ENCODE assay signal across 8 mouse cellular contexts in genomic region chr16:97995849-97996615, GRCm38 (mm10). TPM values are rescaled to one million over a fixed set of nuclear protein-coding genes. Genes with fewer than 3 reads are reported as not detected.
DNase-seq lines count a peak whose midpoint lies in the region; ATAC-seq and TF ChIP-seq lines count a peak whose summit lies in the region.

No protein-coding gene starts in this region.

- H3K27me3 ChIP-seq in hindbrain, embryonic 12.5 days = no peaks in the 10 kb centered on the region
- no peaks in the 10 kb centered on the region for H3K27me3 ChIP-seq in liver, embryonic 12.5 days (replicated peaks)

- peaks cover 8% of the 10 kb centered on the region for H3K9me3 ChIP-seq in hindbrain, embryonic 12.5 days (replicated peaks)
- peaks cover 4% of the 10 kb centered on the region; the same call in 1 of the 2 replicates for H3K9me3 ChIP-seq in liver, embryonic 12.5 days (replicated peaks)

- 0 out of 2 replicates have a peak, but pooled peaks cover 2% of the 10 kb centered on the region for H3K4me1 ChIP-seq in embryonic fibroblast, embryonic 13.5 days (ENCODE audit: control insufficient read depth, insufficient read depth, low read length)
- H3K4me1 ChIP-seq in hindbrain, embryonic 12.5 days = peaks cover 9% of the 10 kb centered on the region
- peaks cover 33% of the 10 kb centered on the region for H3K4me1 ChIP-seq in liver, embryonic 12.5 days
- peaks cover 10% of the 10 kb centered on the region for H3K4me1 ChIP-seq in olfactory bulb, adult 2 months (ENCODE audit: control insufficient read depth, insufficient read depth, low read length)

- peak overlapping the region; percentile 72 for H3K4me2 ChIP-seq in hindbrain, embryonic 12.5 days (replicated peaks)
- H3K4me2 ChIP-seq in liver, embryonic 12.5 days = peak overlapping the region; percentile 81

- no peak for TF ChIP-seq POLR2A in embryonic fibroblast, embryonic 13.5 days (IDR thresholded peaks at IDR 0.05; ENCODE audit: low read depth, low read length)
- TF ChIP-seq POLR2A in olfactory bulb, adult 2 months (IDR thresholded peaks at IDR 0.05; ENCODE audit: insufficient read depth, low read depth, low read length) = no peak

- 13% methylated on average over 1 of the region's 1 CpGs for WGBS in hindbrain, embryonic 12.5 days
- WGBS in liver, embryonic 12.5 days (ENCODE audit: insufficient replicate concordance) = 16% methylated on average over 1 of the region's 1 CpGs
- WGBS in olfactory bulb, adult 2 months = 5% methylated on average over 1 of the region's 1 CpGs

- H3K9ac ChIP-seq in hindbrain, embryonic 12.5 days = peak overlapping the region; percentile 53; the same call in 1 of the 2 replicates
- peak overlapping the region; percentile 73 for H3K9ac ChIP-seq in liver, embryonic 12.5 days

- ATAC-seq in hindbrain, embryonic 12.5 days (ENCODE audit: low FRiP score) = no peak
- no peak for ATAC-seq in liver, embryonic 12.5 days

- peaks cover 8% of the 10 kb centered on the region; the same call in 1 of the 2 replicates for H3K36me3 ChIP-seq in hindbrain, embryonic 12.5 days
- H3K36me3 ChIP-seq in liver, embryonic 12.5 days = peaks cover 22% of the 10 kb centered on the region

- H3K4me3 ChIP-seq in embryonic fibroblast, embryonic 13.5 days (ENCODE audit: insufficient read depth, low read length) = no peak overlapping the region
- H3K4me3 ChIP-seq in hindbrain, embryonic 12.5 days = peak overlapping the region; percentile 59
- H3K4me3 ChIP-seq in liver, embryonic 12.5 days = peak overlapping the region; percentile 74
- H3K4me3 ChIP-seq in olfactory bulb, adult 2 months (ENCODE audit: insufficient read depth, low read depth, low read length) = peak overlapping the region; percentile 78; the same call in 1 of the 2 replicates

- peak overlapping the region; percentile 29; the same call in 1 of the 2 replicates for H3K27ac ChIP-seq in embryonic fibroblast, embryonic 13.5 days (ENCODE audit: insufficient read depth, low read length)
- H3K27ac ChIP-seq in hindbrain, embryonic 12.5 days = no peak overlapping the region
- peak overlapping the region; percentile 87 for H3K27ac ChIP-seq in liver, embryonic 12.5 days
- peak overlapping the region; percentile 74; the same call in 1 of the 2 replicates for H3K27ac ChIP-seq in olfactory bulb, adult 2 months (ENCODE audit: insufficient read depth, low read depth, low read length)

- DNase-seq in urinary bladder, postnatal 36 days (ENCODE audit: low spot score in 2 of 2) = peak; percentile 2 to 31
- no peak for DNase-seq in urinary bladder, adult 18-20 months (ENCODE audit: low spot score in 2 of 2)
- DNase-seq in urinary bladder, postnatal 10 days (ENCODE audit: low spot score) = no peak
- DNase-seq in spleen, postnatal 4 days (ENCODE audit: low spot score in 2 of 2) = no peak

- no peak for TF ChIP-seq CTCF in embryonic fibroblast, embryonic 13.5 days (IDR thresholded peaks at IDR 0.05; ENCODE audit: borderline replicate concordance, insufficient read depth, low read length)
- no peak for TF ChIP-seq CTCF in olfactory bulb, adult 2 months (IDR thresholded peaks at IDR 0.05; ENCODE audit: insufficient read depth, low read depth, low read length)

RNA-seq across cellular contexts. Expression of gene B230307C23Rik, which starts 1.1 kb away (rescaled TPM):
- 13.8 and 25.3 TPM in 2 replicates for polyA plus RNA-seq in embryonic fibroblast, embryonic 13.5 days (2011; ENCODE audit: insufficient read length, low read depth, missing spikeins)
- polyA plus RNA-seq in hindbrain, embryonic 12.5 days (2016; fragmentation: Nextera tagmentation; extraction: Ambion mirVana) = 17.0 and 17.2 TPM in 2 replicates
- 20.3 and 22.2 TPM in 2 replicates for polyA plus RNA-seq in liver, embryonic 12.5 days (2016; fragmentation: Nextera tagmentation; extraction: Ambion mirVana)
- polyA plus RNA-seq in olfactory bulb, adult 2 months (2012; ENCODE audit: insufficient read depth, insufficient read length, low replicate concordance, missing spikeins) = not detected in 2 replicates

RNA-seq across cellular contexts. Expression of gene Zbtb21, which starts 33.6 kb away (rescaled TPM):
- 18.4 and 20.4 TPM in 2 replicates for polyA plus RNA-seq in embryonic fibroblast, embryonic 13.5 days (2011; ENCODE audit: insufficient read length, low read depth, missing spikeins)
- polyA plus RNA-seq in hindbrain, embryonic 12.5 days (2016; fragmentation: Nextera tagmentation; extraction: Ambion mirVana) = 15.1 and 16.5 TPM in 2 replicates
- polyA plus RNA-seq in liver, embryonic 12.5 days (2016; fragmentation: Nextera tagmentation; extraction: Ambion mirVana) = 5.0 and 5.1 TPM in 2 replicates
- polyA plus RNA-seq in olfactory bulb, adult 2 months (2012; ENCODE audit: insufficient read depth, insufficient read length, low replicate concordance, missing spikeins) = not detected in 2 replicates

RNA-seq across cellular contexts. Expression of gene C2cd2, which starts 33.6 kb away (rescaled TPM):
- 18.7 and 30.3 TPM in 2 replicates for polyA plus RNA-seq in embryonic fibroblast, embryonic 13.5 days (2011; ENCODE audit: insufficient read length, low read depth, missing spikeins)
- polyA plus RNA-seq in hindbrain, embryonic 12.5 days (2016; fragmentation: Nextera tagmentation; extraction: Ambion mirVana) = 17.6 and 20.4 TPM in 2 replicates
- 8.8 and 10.0 TPM in 2 replicates for polyA plus RNA-seq in liver, embryonic 12.5 days (2016; fragmentation: Nextera tagmentation; extraction: Ambion mirVana)
- not detected in 2 replicates for polyA plus RNA-seq in olfactory bulb, adult 2 months (2012; ENCODE audit: insufficient read depth, insufficient read length, low replicate concordance, missing spikeins)

Comparison
In these comparisons a context has a peak if more than half of its experiments do, and no peak if none do; other contexts are left out.
1. DNase-seq: peak in urinary bladder, postnatal 36 days (2 of 2); none in urinary bladder, adult 18-20 months (0 of 2), urinary bladder, postnatal 10 days (single experiment) and spleen, postnatal 4 days (0 of 2).
2. RNA of gene B230307C23Rik, which starts 1.1 kb away (polyA plus RNA-seq): 20.3 to 22.2 TPM in liver, embryonic 12.5 days, 17.0 to 17.2 TPM in hindbrain, embryonic 12.5 days and 13.8 to 25.3 TPM in embryonic fibroblast, embryonic 13.5 days; not detected in olfactory bulb, adult 2 months; every median in the first group is over 10 times any median in the second.